Mouse (Mus musculus): ENCODE measurements around the gene Timm44.

DNA sequence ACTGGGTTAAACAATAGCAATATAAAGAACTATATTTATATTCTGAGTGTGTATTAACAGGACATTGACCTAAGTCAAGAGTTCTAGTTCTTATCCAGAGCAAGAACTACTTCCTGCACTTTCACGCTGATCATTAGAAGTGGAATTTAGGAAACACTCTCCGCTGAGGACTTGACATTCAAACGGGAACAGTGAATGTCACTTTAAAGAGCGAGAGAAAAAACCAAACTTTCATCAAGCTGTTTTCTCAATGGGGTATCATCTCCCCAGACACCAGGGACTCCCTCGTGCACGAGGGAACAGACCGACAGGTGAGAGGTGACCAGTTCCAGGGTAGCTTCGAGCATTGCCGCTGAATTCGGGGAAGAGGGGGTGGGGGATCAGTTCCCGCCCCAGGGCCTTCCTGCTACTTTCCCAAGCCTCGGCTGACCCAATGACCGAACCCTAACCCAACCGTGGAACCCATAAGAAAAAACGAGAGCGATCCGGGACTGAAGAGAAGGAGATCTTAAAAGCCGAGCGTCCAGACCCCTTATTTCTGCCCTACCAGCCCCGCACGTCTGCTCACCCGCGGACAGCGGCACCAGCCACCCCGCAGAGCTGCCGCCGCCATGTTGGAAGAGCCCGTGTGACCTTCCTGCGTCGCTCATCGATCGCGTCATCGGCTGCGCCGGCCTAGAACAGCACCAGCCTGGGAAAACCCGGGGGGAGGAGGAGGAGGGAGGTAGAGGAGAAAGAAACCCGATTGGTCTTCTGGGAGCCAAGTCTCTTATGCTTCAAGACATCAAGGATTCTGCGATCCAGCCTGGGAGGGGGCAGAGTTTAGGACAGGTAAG, at the start of gene Timm44:
- TF ChIP-seq HCFC1 (IDR thresholded peaks at IDR 0.05; ENCODE audit: borderline replicate concordance, insufficient read depth, low read length), result peak; percentile 85
- TF ChIP-seq ZC3H11A (IDR thresholded peaks at IDR 0.05; ENCODE audit: borderline replicate concordance, low read depth, low read length), result no peak
- no peak for TF ChIP-seq CHD2 (IDR thresholded peaks at IDR 0.05; ENCODE audit: low read depth, low read length)
- no peak for TF ChIP-seq MAFK (IDR thresholded peaks at IDR 0.05; ENCODE audit: insufficient read depth, low read depth, low read length)
